Comparison of ENCODE assay signal across 30 mouse cellular contexts in the genomic region with DNA sequence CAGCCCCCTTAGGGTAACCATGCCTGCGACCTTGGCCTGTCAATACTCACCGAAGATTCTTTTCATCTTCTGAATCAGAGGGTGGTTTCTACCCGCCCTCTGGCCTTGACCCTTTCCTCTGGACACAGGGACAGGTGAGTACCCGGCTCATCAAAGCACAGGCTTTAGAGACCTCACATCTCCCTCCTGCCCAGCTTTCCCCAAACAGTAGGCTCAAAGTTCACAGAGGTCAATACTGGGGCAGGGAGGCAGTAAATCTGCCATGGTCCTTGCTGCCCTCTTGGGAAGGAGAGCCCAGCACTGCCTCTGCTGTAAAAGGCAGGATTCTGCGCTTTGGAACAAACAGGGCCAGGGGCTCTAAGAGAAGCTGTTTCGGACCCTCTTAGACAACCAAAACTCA. TPM values are rescaled to one million over a fixed set of nuclear protein-coding genes. Genes with fewer than 3 reads are reported as not detected.
DNase-seq lines count a peak whose midpoint lies in the region; ATAC-seq lines count a peak whose summit lies in the region.
"Had no signal": no experiment of that assay in that cellular context is flagged by ENCODE, and none has a peak within 500 bp of the region (broad histone marks: within the 10 kb centered on the region; RNA-seq: fewer than 3 reads in every experiment).

No protein-coding gene starts in this region.

- H3K4me3 ChIP-seq in kidney, embryonic 16.5 days (ENCODE audit: low read length), result no peak overlapping the region
- 0 out of 2 replicates have a peak overlapping the region, but pooled peaks have one; percentile 2 for H3K4me3 ChIP-seq in liver, embryonic 11.5 days (ENCODE audit: low read depth, low read length)
- no peak overlapping the region for H3K4me3 ChIP-seq in liver, embryonic 16.5 days (ENCODE audit: low read depth, low read length)
- H3K4me3 ChIP-seq: embryonic facial prominence, embryonic 10.5 days; embryonic facial prominence, embryonic 13.5 days; erythroblast, embryonic 14.5 days; forebrain, embryonic 12.5 days; forebrain, embryonic 15.5 days; heart, embryonic 12.5 days; heart, embryonic 15.5 days; hindbrain, embryonic 10.5 days; hindbrain, embryonic 13.5 days; intestine, embryonic 15.5 days had no signal

- no peaks in the 10 kb centered on the region for H3K9me3 ChIP-seq in kidney, embryonic 16.5 days (ENCODE audit: low read length)
- H3K9me3 ChIP-seq in liver, embryonic 11.5 days (ENCODE audit: control insufficient read depth, low read length), result no peaks in the 10 kb centered on the region
- H3K9me3 ChIP-seq in liver, embryonic 16.5 days (replicated peaks; ENCODE audit: control insufficient read depth, low read length), result no peaks in the 10 kb centered on the region
- H3K9me3 ChIP-seq: embryonic facial prominence, embryonic 10.5 days; embryonic facial prominence, embryonic 13.5 days; forebrain, embryonic 12.5 days; forebrain, embryonic 15.5 days; G1E; heart, embryonic 12.5 days; heart, embryonic 15.5 days; hindbrain, embryonic 10.5 days; hindbrain, embryonic 13.5 days; intestine, embryonic 15.5 days had no signal

- ATAC-seq in kidney, embryonic 16.5 days (ENCODE audit: low FRiP score, low TSS enrichment), result no peak
- ATAC-seq in liver, embryonic 11.5 days (replicated peaks; ENCODE audit: low FRiP score), result no peak
- peak; percentile 19; the same call in 1 of the 2 replicates for ATAC-seq in liver, embryonic 16.5 days (ENCODE audit: low read depth)
- ATAC-seq: forebrain, embryonic 15.5 days; hindbrain, embryonic 16.5 days; intestine, embryonic 15.5 days had no signal

- peaks cover 28% of the 10 kb centered on the region for H3K27me3 ChIP-seq in kidney, embryonic 16.5 days (ENCODE audit: insufficient read depth, low read length)
- H3K27me3 ChIP-seq in liver, embryonic 11.5 days (replicated peaks; ENCODE audit: control insufficient read depth, insufficient read depth, low read length), result peaks cover 45% of the 10 kb centered on the region
- peaks cover 29% of the 10 kb centered on the region for H3K27me3 ChIP-seq in liver, embryonic 16.5 days (ENCODE audit: control insufficient read depth, insufficient read depth, low read depth, low read length)

- no peak overlapping the region; the same call in 1 of the 2 replicates for H3K4me2 ChIP-seq in kidney, embryonic 16.5 days (replicated peaks; ENCODE audit: low read depth, low read length)
- peak overlapping the region; percentile 30; the same call in 1 of the 2 replicates for H3K4me2 ChIP-seq in liver, embryonic 11.5 days
- H3K4me2 ChIP-seq in liver, embryonic 16.5 days (ENCODE audit: low read depth, low read length), result no peak overlapping the region
- H3K4me2 ChIP-seq: embryonic facial prominence, embryonic 13.5 days; forebrain, embryonic 12.5 days; forebrain, embryonic 15.5 days; heart, embryonic 12.5 days; heart, embryonic 15.5 days; hindbrain, embryonic 13.5 days; intestine, embryonic 15.5 days had no signal

- 0 out of 2 replicates have a peak overlapping the region, but pooled peaks have one; percentile 20 for H3K9ac ChIP-seq in kidney, embryonic 16.5 days (replicated peaks; ENCODE audit: low read length)
- no peak overlapping the region for H3K9ac ChIP-seq in liver, embryonic 11.5 days (ENCODE audit: low read depth, low read length)
- no peak overlapping the region for H3K9ac ChIP-seq in liver, embryonic 16.5 days (ENCODE audit: low read depth, low read length)
- H3K9ac ChIP-seq: embryonic facial prominence, embryonic 13.5 days; forebrain, embryonic 12.5 days; forebrain, embryonic 15.5 days; heart, embryonic 12.5 days; heart, embryonic 15.5 days; hindbrain, embryonic 13.5 days; intestine, embryonic 15.5 days had no signal

- WGBS in kidney, embryonic 16.5 days, result 49% methylated on average over 6 of the region's 6 CpGs
- 54% methylated on average over 6 of the region's 6 CpGs for WGBS in liver, embryonic 11.5 days
- 50% methylated on average over 6 of the region's 6 CpGs for WGBS in liver, embryonic 16.5 days (ENCODE audit: insufficient replicate concordance)

- H3K27ac ChIP-seq in kidney, embryonic 16.5 days (ENCODE audit: low read length), result no peak overlapping the region
- no peak overlapping the region for H3K27ac ChIP-seq in liver, embryonic 11.5 days (ENCODE audit: low read depth, low read length)
- H3K27ac ChIP-seq in liver, embryonic 16.5 days (ENCODE audit: low read length), result no peak overlapping the region
- H3K27ac ChIP-seq: embryonic facial prominence, embryonic 10.5 days; embryonic facial prominence, embryonic 13.5 days; forebrain, embryonic 12.5 days; forebrain, embryonic 15.5 days; heart, embryonic 15.5 days; hindbrain, embryonic 10.5 days; hindbrain, embryonic 13.5 days; intestine, embryonic 15.5 days had no signal

- peaks cover 22% of the 10 kb centered on the region for H3K4me1 ChIP-seq in kidney, embryonic 16.5 days (ENCODE audit: insufficient read depth, low read length)
- no peaks in the 10 kb centered on the region for H3K4me1 ChIP-seq in liver, embryonic 11.5 days (replicated peaks; ENCODE audit: control insufficient read depth, insufficient read depth, low read length)
- peaks cover 7% of the 10 kb centered on the region; the same call in 1 of the 2 replicates for H3K4me1 ChIP-seq in liver, embryonic 16.5 days (ENCODE audit: control insufficient read depth, low read depth, low read length)

- H3K36me3 ChIP-seq in kidney, embryonic 16.5 days (ENCODE audit: insufficient read depth, low read length), result no peaks in the 10 kb centered on the region
- H3K36me3 ChIP-seq in liver, embryonic 11.5 days (ENCODE audit: control insufficient read depth, insufficient read depth, low read length), result no peaks in the 10 kb centered on the region
- no peaks in the 10 kb centered on the region for H3K36me3 ChIP-seq in liver, embryonic 16.5 days (ENCODE audit: control insufficient read depth, insufficient read depth)
- H3K36me3 ChIP-seq: embryonic facial prominence, embryonic 10.5 days; embryonic facial prominence, embryonic 13.5 days; forebrain, embryonic 12.5 days; forebrain, embryonic 15.5 days; G1E; heart, embryonic 12.5 days; heart, embryonic 15.5 days; hindbrain, embryonic 10.5 days; hindbrain, embryonic 13.5 days; intestine, embryonic 15.5 days had no signal

- DNase-seq in adrenal gland, postnatal 14 days, result peak; percentile 4
- DNase-seq in adrenal gland, postnatal 10 days, result no peak
- no peak for DNase-seq in kidney, postnatal 14 days
- no peak for DNase-seq in liver, embryonic 11.5 days (ENCODE audit: low spot score)
- no peak for DNase-seq in layer of hippocampus, postnatal 14 days (ENCODE audit: low spot score in 2 of 2)
- DNase-seq in MN1 (ENCODE audit: low spot score), result no peak
- DNase-seq: adrenal gland, postnatal 36 days; B cell, adult 2 months; cerebellum, adult 18-20 months; cerebellum, adult 9-10 months; cerebellum, postnatal 14 days; gastrocnemius, postnatal 14 days; heart, adult 11 months; heart, postnatal 10 days; heart, postnatal 36 days had no signal

RNA-seq across cellular contexts. Expression of gene Rhbg, which starts 1.8 kb away (rescaled TPM):
- 0.86 and 2.1 TPM in 2 replicates for total RNA-seq in adrenal gland, postnatal 14 days (2021)
- total RNA-seq in adrenal gland, postnatal 10 days (2021), result 1 to 10 TPM; 1.9 to 2.1 TPM
- 11.5 and 13.5 TPM in 2 replicates for polyA plus RNA-seq in kidney, embryonic 16.5 days (2015; fragmentation: Nextera tagmentation; extraction: Ambion mirVana)
- 16.3 and 19.5 TPM in 2 replicates for polyA plus RNA-seq in liver, embryonic 11.5 days (2014; fragmentation: Nextera tagmentation; extraction: Ambion mirVana)
- 4.8 and 6.3 TPM in 2 replicates for polyA plus RNA-seq in liver, embryonic 16.5 days (2015; fragmentation: Nextera tagmentation; extraction: Ambion mirVana)
- not detected for total RNA-seq in layer of hippocampus, postnatal 14 days (2021)
- total RNA-seq: G1E; gastrocnemius, postnatal 14 days; heart, postnatal 10 days; heart, postnatal 36 days had no signal
- polyA plus RNA-seq: erythroblast, embryonic 14.5 days; G1E; hindbrain, embryonic 10.5 days had no signal

RNA-seq across cellular contexts. Expression of gene Gm38392, which starts 34.3 kb away (rescaled TPM):
- total RNA-seq in adrenal gland, postnatal 14 days (2021), result 0.96 and 1.5 TPM in 2 replicates
- total RNA-seq in adrenal gland, postnatal 10 days (2021), result 1 to 10 TPM; 1.1 to 1.3 TPM
- polyA plus RNA-seq in kidney, embryonic 16.5 days (2015; fragmentation: Nextera tagmentation; extraction: Ambion mirVana), result 0.15 and 2.2 TPM in 2 replicates
- 0.31 and 1.4 TPM in 2 replicates for polyA plus RNA-seq in liver, embryonic 11.5 days (2014; fragmentation: Nextera tagmentation; extraction: Ambion mirVana)
- polyA plus RNA-seq in liver, embryonic 16.5 days (2015; fragmentation: Nextera tagmentation; extraction: Ambion mirVana), result 0.35 TPM in 1 of 2 replicates, not detected in the other
- total RNA-seq in layer of hippocampus, postnatal 14 days (2021), result not detected
- total RNA-seq: CH12.LX, G1E had no signal
- polyA plus RNA-seq: embryonic facial prominence, embryonic 10.5 days; erythroblast, embryonic 14.5 days; forebrain, embryonic 12.5 days; forebrain, embryonic 15.5 days; G1E; heart, embryonic 12.5 days; heart, embryonic 15.5 days; hindbrain, embryonic 10.5 days; hindbrain, embryonic 16.5 days had no signal

RNA-seq across cellular contexts. Expression of gene Tsacc, which starts 44.1 kb away (rescaled TPM):
- total RNA-seq in adrenal gland, postnatal 14 days (2021), result 8.3 and 9.7 TPM in 2 replicates
- total RNA-seq in adrenal gland, postnatal 10 days (2021), result 1 to 10 TPM; 7.9 to 8.3 TPM
- polyA plus RNA-seq in kidney, embryonic 16.5 days (2015; fragmentation: Nextera tagmentation; extraction: Ambion mirVana), result 12.3 and 15.3 TPM in 2 replicates
- 14.0 and 17.7 TPM in 2 replicates for polyA plus RNA-seq in liver, embryonic 11.5 days (2014; fragmentation: Nextera tagmentation; extraction: Ambion mirVana)
- polyA plus RNA-seq in liver, embryonic 16.5 days (2015; fragmentation: Nextera tagmentation; extraction: Ambion mirVana), result 4.1 and 4.7 TPM in 2 replicates
- total RNA-seq in layer of hippocampus, postnatal 14 days (2021), result 1 to 10 TPM; 4.0 to 5.3 TPM

RNA-seq across cellular contexts. Expression of gene Cct3, which starts 44.2 kb away (rescaled TPM):
- 255 and 265 TPM in 2 replicates for total RNA-seq in adrenal gland, postnatal 14 days (2021)
- total RNA-seq in adrenal gland, postnatal 10 days (2021), result 100 to 1,000 TPM; 249 to 260 TPM
- polyA plus RNA-seq in kidney, embryonic 16.5 days (2015; fragmentation: Nextera tagmentation; extraction: Ambion mirVana), result 575 and 599 TPM in 2 replicates
- 694 and 747 TPM in 2 replicates for polyA plus RNA-seq in liver, embryonic 11.5 days (2014; fragmentation: Nextera tagmentation; extraction: Ambion mirVana)
- 213 and 227 TPM in 2 replicates for polyA plus RNA-seq in liver, embryonic 16.5 days (2015; fragmentation: Nextera tagmentation; extraction: Ambion mirVana)
- total RNA-seq in layer of hippocampus, postnatal 14 days (2021), result 100 to 1,000 TPM; 191 to 198 TPM
